Mouse (Mus musculus): ENCODE data around the gene Ccdc125. TPM values are rescaled to one million over a fixed set of nuclear protein-coding genes. Genes with fewer than 3 reads are reported as not detected.
"Not testable (repeated sequence)": the region's sequence is repeated elsewhere in the genome, so short reads cannot be mapped to it uniquely, and the experiment has no call there.

Ccdc125 gene
- polyA plus RNA-seq, 1 experiment from 2014 or later = 4.6 TPM

DNA sequence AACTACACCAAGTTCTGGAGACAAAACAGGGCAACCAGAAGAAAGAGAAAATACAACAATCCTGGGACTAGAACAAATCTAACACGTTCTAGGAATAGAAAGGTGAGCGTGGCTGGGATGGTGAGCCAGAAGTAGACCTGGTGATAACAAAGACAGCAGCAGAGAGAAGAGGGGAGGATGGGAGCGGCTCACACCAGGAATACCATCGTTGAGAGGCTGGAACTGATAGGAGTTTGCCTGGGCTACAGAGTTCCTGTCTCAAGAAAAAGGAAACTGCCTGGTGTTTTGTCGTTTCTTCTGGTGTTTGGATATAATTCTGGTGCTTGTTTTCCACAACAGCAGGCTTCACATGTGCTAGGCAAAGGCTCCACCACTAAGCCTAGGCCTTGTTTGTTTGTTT, 58.6 kb downstream of the Ccdc125 start:
- Histone ChIP-seq H3K27ac (replicated peaks) (no peak overlapping the region), H3K4me1 (peaks cover 13% of the 10 kb centered on the region), H3K36me3 (replicated peaks) (peaks cover 62% of the 10 kb centered on the region), H3K4me3 (no peak overlapping the region), H3K27me3 (replicated peaks; ENCODE audit: low read depth, poor library complexity, severe bottlenecking) (no peaks in the 10 kb centered on the region), H3K9me3 (no peaks in the 10 kb centered on the region)
- WGBS = 94% methylated on average over 5 of the region's 5 CpGs
- no peak for DNase-seq (ENCODE audit: low spot score)

GRCm38 (mm10) chr13:100728530-100728929, 59.0 kb downstream of the Ccdc125 start:
- not testable (repeated sequence) for DNase-seq (ENCODE audit: low spot score); H3K4me3 ChIP-seq; H3K9me3 ChIP-seq; H3K27me3 ChIP-seq (replicated peaks; ENCODE audit: low read depth, poor library complexity, severe bottlenecking); H3K27ac ChIP-seq (replicated peaks)
- Histone ChIP-seq H3K4me1 (peaks cover 13% of the 10 kb centered on the region), H3K36me3 (replicated peaks) (peaks cover 57% of the 10 kb centered on the region)
- WGBS = 92% methylated on average over 4 of the region's 4 CpGs

GRCm38 (mm10) chr13:100730153-100730860, 60.8 kb downstream of the Ccdc125 start:
- 1% methylated on average over 30 of the region's 30 CpGs for WGBS
- Histone ChIP-seq H3K4me3 (peak overlapping the region; percentile 90), H3K36me3 (replicated peaks) (peaks cover 45% of the 10 kb centered on the region), H3K9me3 (no peaks in the 10 kb centered on the region), H3K4me1 (peaks cover 13% of the 10 kb centered on the region), H3K27me3 (replicated peaks; ENCODE audit: low read depth, poor library complexity, severe bottlenecking) (no peaks in the 10 kb centered on the region), H3K27ac (replicated peaks) (peak overlapping the region; percentile 93)
- DNase-seq (ENCODE audit: low spot score) = peak; percentile 27

DNA sequence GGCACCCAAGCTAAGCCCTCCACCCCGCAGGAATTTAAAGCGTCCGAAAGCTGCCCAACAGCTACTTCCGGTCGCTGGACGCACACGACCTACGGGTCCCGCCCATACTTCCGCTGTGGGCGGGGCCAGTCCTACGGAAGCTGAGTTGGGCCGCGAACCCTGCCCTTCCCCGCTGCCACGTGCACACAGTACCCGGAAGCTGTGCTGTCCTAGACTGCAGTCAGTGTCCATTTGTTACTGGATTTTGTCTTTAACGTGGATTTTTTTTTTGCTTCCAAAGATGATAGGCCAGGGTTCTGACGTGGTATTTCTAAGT, 61.3 kb downstream of the Ccdc125 start, which contains the start of gene Cdk7:
Gene Cdk7 (minus strand): TSS at position 79 of the 316 bp plus-strand sequence.
- peak; percentile 96 for DNase-seq (ENCODE audit: low spot score)
- Histone ChIP-seq H3K27ac (replicated peaks) (peak within 1 kb of the TSS; percentile 93), H3K4me1 (peaks cover 13% of the 10 kb centered on the region), H3K27me3 (replicated peaks; ENCODE audit: low read depth, poor library complexity, severe bottlenecking) (no peaks in the 10 kb centered on the region), H3K4me3 (peak within 1 kb of the TSS; percentile 90), H3K9me3 (no peaks in the 10 kb centered on the region), H3K36me3 (replicated peaks) (peaks cover 44% of the 10 kb centered on the region)
- under 1% methylated on average over 19 of the region's 19 CpGs for WGBS

GRCm38 (mm10) chr13:100731462-100732046, 62.0 kb downstream of the Ccdc125 start:
- peak overlapping the region; percentile 93 for H3K27ac ChIP-seq (replicated peaks)
- H3K9me3 ChIP-seq = not testable (repeated sequence)
- peak overlapping the region; percentile 90 for H3K4me3 ChIP-seq

DNA sequence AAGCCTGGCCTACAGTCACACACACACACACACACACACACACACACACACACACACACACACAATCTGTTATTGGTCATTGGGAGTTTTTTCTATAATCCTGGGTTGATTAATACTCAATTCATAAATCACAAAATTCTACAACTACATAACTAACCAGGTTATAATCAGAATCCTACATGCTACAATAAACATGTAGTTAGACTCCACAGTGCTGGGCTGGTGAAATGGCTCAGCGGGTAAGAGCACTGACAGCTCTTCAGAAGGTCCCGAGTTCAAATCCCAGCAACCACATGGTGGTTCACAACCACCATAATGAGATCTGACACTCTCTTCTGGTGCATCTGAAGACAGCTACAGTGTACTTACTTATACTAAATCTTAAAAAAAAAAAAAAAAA, 63.2 kb downstream of the Ccdc125 start:
- Histone ChIP-seq H3K36me3 (replicated peaks) (peaks cover 38% of the 10 kb centered on the region), H3K4me3 (no peak overlapping the region), H3K9me3 (no peaks in the 10 kb centered on the region), H3K4me1 (peaks cover 13% of the 10 kb centered on the region), H3K27me3 (replicated peaks; ENCODE audit: low read depth, poor library complexity, severe bottlenecking) (no peaks in the 10 kb centered on the region), H3K27ac (replicated peaks) (no peak overlapping the region)
- 93% methylated on average over 2 of the region's 2 CpGs for WGBS
- DNase-seq (ENCODE audit: low spot score) = no peak

More at GRCm38 (mm10) chr13:100731462-100732046, 62.0 kb downstream of the Ccdc125 start:
- not testable (repeated sequence) for DNase-seq (ENCODE audit: low spot score); H3K27me3 ChIP-seq (replicated peaks; ENCODE audit: low read depth, poor library complexity, severe bottlenecking)
- 93% methylated on average over 6 of the region's 6 CpGs for WGBS
- Histone ChIP-seq H3K36me3 (replicated peaks) (peaks cover 42% of the 10 kb centered on the region), H3K4me1 (peaks cover 13% of the 10 kb centered on the region)

GRCm38 (mm10) chr13:100742831-100743230, 73.3 kb downstream of the Ccdc125 start:
- Histone ChIP-seq H3K4me1 (peaks cover 12% of the 10 kb centered on the region), H3K4me3 (no peak overlapping the region), H3K9me3 (no peaks in the 10 kb centered on the region), H3K36me3 (replicated peaks) (peaks cover 10% of the 10 kb centered on the region), H3K27me3 (replicated peaks; ENCODE audit: low read depth, poor library complexity, severe bottlenecking) (no peaks in the 10 kb centered on the region), H3K27ac (replicated peaks) (no peak overlapping the region)
- no peak for DNase-seq (ENCODE audit: low spot score)
- WGBS = 86% methylated on average over 5 of the region's 5 CpGs

DNA sequence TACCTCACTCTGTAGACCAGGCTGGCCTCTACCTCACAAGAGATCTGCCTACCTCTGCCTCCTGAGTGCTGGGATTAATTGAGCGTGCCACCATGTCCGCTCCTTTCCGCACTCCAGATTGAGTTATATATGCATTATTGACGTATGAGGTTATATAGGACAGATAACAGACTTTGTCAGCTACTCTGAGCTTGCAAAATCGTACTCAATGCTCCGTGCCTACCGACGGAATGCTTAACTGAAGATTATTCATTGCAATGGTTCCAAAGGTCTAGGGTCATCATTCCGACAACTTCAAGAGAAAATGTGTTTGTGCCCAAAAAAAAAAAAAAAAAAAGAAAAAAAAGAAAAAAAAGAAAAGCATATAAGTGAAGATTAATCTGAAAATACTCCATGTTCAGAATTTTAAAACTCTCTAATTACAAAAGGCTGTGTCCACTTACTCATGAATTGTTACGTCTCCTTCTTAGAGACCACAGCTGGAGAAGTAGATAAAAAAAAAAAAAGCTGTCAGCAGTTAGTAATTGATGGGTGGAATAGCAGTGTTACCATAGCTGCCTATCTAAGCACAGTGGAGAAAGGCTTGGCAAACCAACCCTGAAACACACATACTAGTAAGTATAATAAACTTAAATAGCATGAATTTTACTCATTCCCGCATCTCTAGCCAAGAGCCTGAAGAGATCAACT, 74.0 kb downstream of the Ccdc125 start:
- peaks cover 12% of the 10 kb centered on the region for H3K4me1 ChIP-seq
- H3K4me3 ChIP-seq = peak overlapping the region; percentile 81
- no peaks in the 10 kb centered on the region for H3K27me3 ChIP-seq (replicated peaks; ENCODE audit: low read depth, poor library complexity, severe bottlenecking)
- H3K9me3 ChIP-seq = no peaks in the 10 kb centered on the region
- WGBS = 72% methylated on average over 11 of the region's 11 CpGs
- H3K36me3 ChIP-seq (replicated peaks) = peaks cover 4% of the 10 kb centered on the region
- peak overlapping the region; percentile 93 for H3K27ac ChIP-seq (replicated peaks)
- DNase-seq (ENCODE audit: low spot score) = no peak

GRCm38 (mm10) chr13:100744036-100744744, 74.7 kb downstream of the Ccdc125 start, which contains the start of gene Mrps36:
Mrps36 (minus strand) TSS chr13:100744659.
- WGBS = under 1% methylated on average over 52 of the region's 52 CpGs
- Histone ChIP-seq H3K4me3 (peak within 1 kb of the TSS; percentile 81), H3K9me3 (no peaks in the 10 kb centered on the region), H3K27me3 (replicated peaks; ENCODE audit: low read depth, poor library complexity, severe bottlenecking) (no peaks in the 10 kb centered on the region), H3K36me3 (replicated peaks) (no peaks in the 10 kb centered on the region), H3K27ac (replicated peaks) (peak within 1 kb of the TSS; percentile 93), H3K4me1 (peaks cover 12% of the 10 kb centered on the region)
- DNase-seq (ENCODE audit: low spot score) = peak; percentile 95

- Histone ChIP-seq H3K27me3 (replicated peaks; ENCODE audit: low read depth, poor library complexity, severe bottlenecking) (no peaks in the 10 kb centered on the region), H3K36me3 (replicated peaks) (no peaks in the 10 kb centered on the region), H3K9me3 (no peaks in the 10 kb centered on the region), H3K4me3 (no peak overlapping the region), H3K4me1 (peaks cover 12% of the 10 kb centered on the region), H3K27ac (replicated peaks) (no peak overlapping the region)
- DNase-seq (ENCODE audit: low spot score) = no peak
- 83% methylated on average over 3 of the region's 3 CpGs for WGBS
Observed at GRCm38 (mm10) chr13:100746090-100746489, 76.6 kb downstream of the Ccdc125 start.

All from embryonic facial prominence, embryonic 10.5 days (tissue).